Mouse (Mus musculus) midbrain, embryonic 14.5 days (tissue): ENCODE measurements around the gene 3110009E18Rik. TPM values are rescaled to one million over a fixed set of nuclear protein-coding genes. Genes with fewer than 3 reads are reported as not detected.
A peak's percentile ranks its signal among the peaks of the same experiment; 100 is the strongest.

ENCODE experiments used
- ATAC-seq: fragments of 200-750 bp; cut with Nextera tagmentation; 2 replicates; pipeline ENCODE4 v1.8.0; 2017; ENCODE audit warnings: moderate number of reproducible peaks, moderate library complexity; ENCODE audit not compliant: low FRiP score, low TSS enrichment
- DNase-seq: peaks from one replicate; pipeline ENCODE4 v3.0.0-alpha.2; 2015
- H3K27ac ChIP-seq: fragments of 300-500 bp; sonication (generic); replicated peaks from 2 replicates; pipeline ENCODE4 v1.5.1; 2014; ENCODE audit warnings: mild to moderate bottlenecking, low read depth, low read length, moderate library complexity
- H3K27me3 ChIP-seq: fragments of 300-500 bp; sonication (generic); 2 replicates; pipeline ENCODE4 v1.6.1; 2014; ENCODE audit warnings: low read length, control low read depth, mixed read lengths; ENCODE audit not compliant: control insufficient read depth, insufficient read depth
- H3K36me3 ChIP-seq: fragments of 300-500 bp; sonication (generic); 2 replicates; pipeline ENCODE4 v1.6.1; 2014; ENCODE audit warnings: low read length, control low read depth; ENCODE audit not compliant: control insufficient read depth, insufficient read depth
- H3K4me1 ChIP-seq: fragments of 300-500 bp; sonication (generic); 2 replicates; pipeline ENCODE4 v1.6.1; 2014; ENCODE audit warnings: mild to moderate bottlenecking, antibody characterized with exemption, low read length, control low read depth; ENCODE audit not compliant: control insufficient read depth, insufficient read depth
- H3K4me2 ChIP-seq: fragments of 300-500 bp; sonication (generic); 2 replicates; pipeline ENCODE4 v1.6.1; 2014; ENCODE audit warnings: mild to moderate bottlenecking, low read length, moderate library complexity
- H3K4me3 ChIP-seq: fragments of 300-500 bp; sonication (generic); replicated peaks from 2 replicates; pipeline ENCODE4 v1.5.1; 2014; ENCODE audit warnings: low read depth, low read length
- H3K9ac ChIP-seq: fragments of 300-500 bp; sonication (generic); replicated peaks from 2 replicates; pipeline ENCODE4 v1.6.1; 2014; ENCODE audit warnings: mild to moderate bottlenecking, low read length, moderate library complexity
- H3K9me3 ChIP-seq: fragments of 300-500 bp; sonication (generic); 2 replicates; pipeline ENCODE4 v1.6.1; 2016; ENCODE audit warnings: low read length, control low read depth, mixed read lengths; ENCODE audit not compliant: control insufficient read depth
- WGBS: fragments of 180-500 bp; shearing (Covaris S2); extraction: QIAGEN DNeasy Blood & Tissue Kit; methylation state at CpG from one replicate; pipeline ENCODE4 v1.1.7; 2014; 5-methylcytosine and 5-hydroxymethylcytosine counted together
- polyA plus RNA-seq: library from polyadenylated mRNA; unstranded; fragments of >200 nt; fragmentation: Nextera tagmentation; extraction: Ambion mirVana; gene quantifications from 2 replicates; pipeline ENCODE4 v1.2.1, GENCODE M21; 2014

3110009E18Rik gene
- polyA plus RNA-seq, 1 experiment from 2014 or later, result 18.7 TPM

- H3K9me3 ChIP-seq, result no peaks in the 10 kb centered on the region; the same call in 1 of the 2 replicates
- H3K4me1 ChIP-seq, result peaks cover 6% of the 10 kb centered on the region
- H3K36me3 ChIP-seq, result peaks cover 30% of the 10 kb centered on the region
- H3K27me3 ChIP-seq, result no peaks in the 10 kb centered on the region
- H3K4me2 ChIP-seq, result no peak overlapping the region
- 83% methylated on average over 9 of the region's 9 CpGs for WGBS
- H3K27ac ChIP-seq, result peak overlapping the region; percentile 70
- no peak overlapping the region for H3K4me3 ChIP-seq
- no peak overlapping the region for H3K9ac ChIP-seq
- ATAC-seq, result peak; percentile 41; the same call in 1 of the 2 replicates
- DNase-seq, result peak; percentile 69
Observed at GRCm38 (mm10) chr1:120115671-120116081, 5.3 kb upstream of the 3110009E18Rik start.

GRCm38 (mm10) chr1:120116106-120116505, 4.9 kb upstream of the 3110009E18Rik start:
- no peak overlapping the region for H3K9ac ChIP-seq
- 91% methylated on average over 11 of the region's 11 CpGs for WGBS
- H3K4me3 ChIP-seq, result no peak overlapping the region
- H3K36me3 ChIP-seq, result peaks cover 30% of the 10 kb centered on the region
- H3K9me3 ChIP-seq, result no peaks in the 10 kb centered on the region; the same call in 1 of the 2 replicates
- no peak overlapping the region for H3K4me2 ChIP-seq
- peaks cover 6% of the 10 kb centered on the region for H3K4me1 ChIP-seq
- ATAC-seq (no peak), DNase-seq (no peak)
- H3K27me3 ChIP-seq, result no peaks in the 10 kb centered on the region
- H3K27ac ChIP-seq, result peak overlapping the region; percentile 68

GRCm38 (mm10) chr1:120118854-120119253, 2.1 kb upstream of the 3110009E18Rik start:
- Histone ChIP-seq H3K27me3 (no peaks in the 10 kb centered on the region), H3K4me3 (0 out of 2 replicates have a peak overlapping the region, but pooled peaks have one; percentile 3), H3K27ac (no peak overlapping the region), H3K36me3 (peaks cover 22% of the 10 kb centered on the region), H3K9me3 (no peaks in the 10 kb centered on the region; the same call in 1 of the 2 replicates), H3K4me2 (peak overlapping the region; percentile 87), H3K9ac (no peak overlapping the region), H3K4me1 (peaks cover 9% of the 10 kb centered on the region)
- WGBS, result 94% methylated on average over 2 of the region's 2 CpGs
- DNase-seq (no peak), ATAC-seq (no peak)

GRCm38 (mm10) chr1:120119389-120119788, 1.6 kb upstream of the 3110009E18Rik start:
- DNase-seq (no peak), ATAC-seq (no peak)
- no peak overlapping the region for H3K27ac ChIP-seq
- peaks cover 19% of the 10 kb centered on the region for H3K36me3 ChIP-seq
- WGBS, result 85% methylated on average over 4 of the region's 4 CpGs
- H3K27me3 ChIP-seq, result no peaks in the 10 kb centered on the region
- H3K9me3 ChIP-seq, result no peaks in the 10 kb centered on the region; the same call in 1 of the 2 replicates
- H3K4me1 ChIP-seq, result peaks cover 9% of the 10 kb centered on the region
- H3K9ac ChIP-seq, result peak overlapping the region; percentile 57; the same call in 1 of the 2 replicates
- H3K4me3 ChIP-seq, result peak overlapping the region; percentile 47; the same call in 1 of the 2 replicates
- peak overlapping the region; percentile 87 for H3K4me2 ChIP-seq

- H3K9ac ChIP-seq, result peak overlapping the region; percentile 57
- H3K27ac ChIP-seq, result peak overlapping the region; percentile 86
- peak overlapping the region; percentile 47 for H3K4me3 ChIP-seq
- ATAC-seq (peak; percentile 21), DNase-seq (no peak)
- 4% methylated on average over 24 of the region's 24 CpGs for WGBS
- no peaks in the 10 kb centered on the region for H3K9me3 ChIP-seq
- H3K4me2 ChIP-seq, result peak overlapping the region; percentile 87
- H3K36me3 ChIP-seq, result peaks cover 10% of the 10 kb centered on the region
- no peaks in the 10 kb centered on the region for H3K27me3 ChIP-seq
- H3K4me1 ChIP-seq, result peaks cover 9% of the 10 kb centered on the region
Observed at GRCm38 (mm10) chr1:120120141-120120968, 632 bp upstream of the 3110009E18Rik start.

GRCm38 (mm10) chr1:120121930-120122530, 1.0 kb downstream of the 3110009E18Rik start:
- no peak for ATAC-seq
- no peak for DNase-seq
- WGBS, result 91% methylated on average over 9 of the region's 9 CpGs
- H3K9me3 ChIP-seq, result no peaks in the 10 kb centered on the region
- H3K27ac ChIP-seq, result peak overlapping the region; percentile 86; the same call in 1 of the 2 replicates
- peak overlapping the region; percentile 47 for H3K4me3 ChIP-seq
- H3K4me2 ChIP-seq, result peak overlapping the region; percentile 87
- H3K9ac ChIP-seq, result no peak overlapping the region
- H3K27me3 ChIP-seq, result no peaks in the 10 kb centered on the region
- no peaks in the 10 kb centered on the region for H3K36me3 ChIP-seq
- peaks cover 9% of the 10 kb centered on the region for H3K4me1 ChIP-seq

- no peaks in the 10 kb centered on the region for H3K9me3 ChIP-seq
- 96% methylated on average over 8 of the region's 8 CpGs for WGBS
- ATAC-seq, result no peak
- no peak overlapping the region for H3K4me3 ChIP-seq
- no peak overlapping the region for H3K9ac ChIP-seq
- H3K27me3 ChIP-seq, result no peaks in the 10 kb centered on the region
- H3K4me2 ChIP-seq, result no peak overlapping the region
- no peak for DNase-seq
- H3K36me3 ChIP-seq, result no peaks in the 10 kb centered on the region
- no peak overlapping the region for H3K27ac ChIP-seq
- peaks cover 9% of the 10 kb centered on the region for H3K4me1 ChIP-seq
Observed at GRCm38 (mm10) chr1:120122634-120123383, 1.8 kb downstream of the 3110009E18Rik start.

GRCm38 (mm10) chr1:120124839-120125238, 3.9 kb downstream of the 3110009E18Rik start:
- H3K4me2 ChIP-seq, result no peak overlapping the region
- DNase-seq (no peak), ATAC-seq (no peak)
- H3K4me3 ChIP-seq, result no peak overlapping the region
- H3K27ac ChIP-seq, result no peak overlapping the region
- WGBS, result 80% methylated on average over 4 of the region's 4 CpGs
- peaks cover 8% of the 10 kb centered on the region for H3K4me1 ChIP-seq
- no peaks in the 10 kb centered on the region for H3K9me3 ChIP-seq
- no peaks in the 10 kb centered on the region for H3K27me3 ChIP-seq
- H3K36me3 ChIP-seq, result no peaks in the 10 kb centered on the region
- H3K9ac ChIP-seq, result no peak overlapping the region
